Mouse (Mus musculus): ENCODE results near the gene 9930111J21Rik1. TPM values are rescaled to one million over a fixed set of nuclear protein-coding genes. Genes with fewer than 3 reads are reported as not detected.

Gene 9930111J21Rik1
- total and polyA plus RNA-seq, 2 experiments from 2014 or later, result 0.20 to 0.84 TPM

- no peak overlapping the region for H3K9ac ChIP-seq (replicated peaks; ENCODE audit: low read length)
- H3K4me2 ChIP-seq (ENCODE audit: low read depth, low read length), result no peak overlapping the region
- no peak overlapping the region for H3K4me3 ChIP-seq (ENCODE audit: low read length)
- no peak overlapping the region for H3K27ac ChIP-seq
- H3K36me3 ChIP-seq (ENCODE audit: insufficient read depth, low read length), result no peaks in the 10 kb centered on the region
- H3K4me1 ChIP-seq (ENCODE audit: insufficient read depth, low read length), result no peaks in the 10 kb centered on the region
- no peaks in the 10 kb centered on the region for H3K27me3 ChIP-seq (ENCODE audit: insufficient read depth, low read length)
- DNase-seq (ENCODE audit: low spot score) (no peak), ATAC-seq (no peak)
- TF ChIP-seq CTCF (IDR thresholded peaks at IDR 0.05; ENCODE audit: low read depth), result no peak
- no peaks in the 10 kb centered on the region for H3K9me3 ChIP-seq (ENCODE audit: low read length)
- 70% methylated on average over 2 of the region's 2 CpGs for WGBS
These were observed 80.3 kb downstream of the 9930111J21Rik1 start for GRCm38 (mm10) chr11:48898812-48899431.

Other genes with a start within 250 kb of the 9930111J21Rik1 start
- gene Rack1, start 179.1 kb downstream of the 9930111J21Rik1 start, total RNA-seq (2014; rRNA removed), result 897 and 958 TPM in 2 replicates
- 324 and 342 TPM in 2 replicates for gene Rack1, start 179.1 kb downstream of the 9930111J21Rik1 start, polyA plus RNA-seq (2015; fragmentation: Nextera tagmentation; extraction: Ambion mirVana)
- gene Trim41, start 162.0 kb downstream of the 9930111J21Rik1 start, total RNA-seq (2014; rRNA removed), result 42.1 and 43.3 TPM in 2 replicates
- gene Trim41, start 162.0 kb downstream of the 9930111J21Rik1 start, polyA plus RNA-seq (2015; fragmentation: Nextera tagmentation; extraction: Ambion mirVana), result 5.5 and 7.1 TPM in 2 replicates
- 4.0 and 7.7 TPM in 2 replicates for gene Trim7, start 153.3 kb downstream of the 9930111J21Rik1 start, total RNA-seq (2014; rRNA removed)
- 3.7 TPM in 2 replicates for gene Trim7, start 153.3 kb downstream of the 9930111J21Rik1 start, polyA plus RNA-seq (2015; fragmentation: Nextera tagmentation; extraction: Ambion mirVana)
- gene Gm12184, start 152.7 kb downstream of the 9930111J21Rik1 start, total RNA-seq (2014; rRNA removed), result 20.1 and 26.4 TPM in 2 replicates
- gene Gm12184, start 152.7 kb downstream of the 9930111J21Rik1 start, polyA plus RNA-seq (2015; fragmentation: Nextera tagmentation; extraction: Ambion mirVana), result 5.7 and 6.0 TPM in 2 replicates
- gene Irgm1, start 107.7 kb downstream of the 9930111J21Rik1 start, total RNA-seq (2014; rRNA removed), result 5.8 and 6.0 TPM in 2 replicates
- gene Irgm1, start 107.7 kb downstream of the 9930111J21Rik1 start, polyA plus RNA-seq (2015; fragmentation: Nextera tagmentation; extraction: Ambion mirVana), result 6.3 and 8.2 TPM in 2 replicates
- gene Gm5431, start 77.2 kb downstream of the 9930111J21Rik1 start, total RNA-seq (2014; rRNA removed), result 0.10 and 0.18 TPM in 2 replicates
- 0.08 and 0.28 TPM in 2 replicates for gene Gm5431, start 77.2 kb downstream of the 9930111J21Rik1 start, polyA plus RNA-seq (2015; fragmentation: Nextera tagmentation; extraction: Ambion mirVana)
- gene Psme2b, start 33.2 kb downstream of the 9930111J21Rik1 start, total RNA-seq (2014; rRNA removed), result 0.32 and 0.37 TPM in 2 replicates
- 1.4 and 1.7 TPM in 2 replicates for gene Psme2b, start 33.2 kb downstream of the 9930111J21Rik1 start, polyA plus RNA-seq (2015; fragmentation: Nextera tagmentation; extraction: Ambion mirVana)
- gene Olfr56, start 509 bp downstream of the 9930111J21Rik1 start, total RNA-seq (2014; rRNA removed), result 0.16 TPM in 1 of 2 replicates, not detected in the other
- gene Olfr56, start 509 bp downstream of the 9930111J21Rik1 start, polyA plus RNA-seq (2015; fragmentation: Nextera tagmentation; extraction: Ambion mirVana), result 0.08 TPM in 1 of 2 replicates, not detected in the other
- not detected in 2 replicates for gene Gm12185, start 12.8 kb upstream of the 9930111J21Rik1 start, total RNA-seq (2014; rRNA removed)
- gene Gm12185, start 12.8 kb upstream of the 9930111J21Rik1 start, polyA plus RNA-seq (2015; fragmentation: Nextera tagmentation; extraction: Ambion mirVana), result 0.24 TPM in 1 of 2 replicates, not detected in the other
- gene Tgtp1, start 14.8 kb upstream of the 9930111J21Rik1 start, total RNA-seq (2014; rRNA removed), result not detected in 2 replicates
- gene Tgtp1, start 14.8 kb upstream of the 9930111J21Rik1 start, polyA plus RNA-seq (2015; fragmentation: Nextera tagmentation; extraction: Ambion mirVana), result 0.09 and 0.35 TPM in 2 replicates
- 0.78 and 1.7 TPM in 2 replicates for gene 9930111J21Rik2, start 71.8 kb upstream of the 9930111J21Rik1 start, total RNA-seq (2014; rRNA removed)
- 0.16 and 0.49 TPM in 2 replicates for gene 9930111J21Rik2, start 71.8 kb upstream of the 9930111J21Rik1 start, polyA plus RNA-seq (2015; fragmentation: Nextera tagmentation; extraction: Ambion mirVana)
- not detected in 2 replicates for gene Tgtp2, start 84.8 kb upstream of the 9930111J21Rik1 start, total RNA-seq (2014; rRNA removed)
- gene Tgtp2, start 84.8 kb upstream of the 9930111J21Rik1 start, polyA plus RNA-seq (2015; fragmentation: Nextera tagmentation; extraction: Ambion mirVana), result 0.20 and 0.52 TPM in 2 replicates
- 0.68 TPM in 1 of 2 replicates, not detected in the other for gene Ifi47, start 97.2 kb upstream of the 9930111J21Rik1 start, total RNA-seq (2014; rRNA removed)
- gene Ifi47, start 97.2 kb upstream of the 9930111J21Rik1 start, polyA plus RNA-seq (2015; fragmentation: Nextera tagmentation; extraction: Ambion mirVana), result 1.2 and 1.6 TPM in 2 replicates
- not detected in 2 replicates for gene Olfr1396, start 135.5 kb upstream of the 9930111J21Rik1 start, total RNA-seq (2014; rRNA removed)
- not detected in 2 replicates for gene Olfr1396, start 135.5 kb upstream of the 9930111J21Rik1 start, polyA plus RNA-seq (2015; fragmentation: Nextera tagmentation; extraction: Ambion mirVana)
- gene Olfr1395, start 162.9 kb upstream of the 9930111J21Rik1 start, total RNA-seq (2014; rRNA removed), result not detected in 2 replicates
- not detected in 2 replicates for gene Olfr1395, start 162.9 kb upstream of the 9930111J21Rik1 start, polyA plus RNA-seq (2015; fragmentation: Nextera tagmentation; extraction: Ambion mirVana)
- not detected in 2 replicates for gene Olfr1394, start 175.0 kb upstream of the 9930111J21Rik1 start, total RNA-seq (2014; rRNA removed)
- not detected in 2 replicates for gene Olfr1394, start 175.0 kb upstream of the 9930111J21Rik1 start, polyA plus RNA-seq (2015; fragmentation: Nextera tagmentation; extraction: Ambion mirVana)
- 0.37 TPM in 1 of 2 replicates, not detected in the other for gene Btnl9, start 207.8 kb upstream of the 9930111J21Rik1 start, total RNA-seq (2014; rRNA removed)
- gene Btnl9, start 207.8 kb upstream of the 9930111J21Rik1 start, polyA plus RNA-seq (2015; fragmentation: Nextera tagmentation; extraction: Ambion mirVana), result 0.39 and 0.50 TPM in 2 replicates
- 20.2 and 25.0 TPM in 2 replicates for gene Zfp62, start 223.9 kb upstream of the 9930111J21Rik1 start, total RNA-seq (2014; rRNA removed)
- 25.7 and 25.8 TPM in 2 replicates for gene Zfp62, start 223.9 kb upstream of the 9930111J21Rik1 start, polyA plus RNA-seq (2015; fragmentation: Nextera tagmentation; extraction: Ambion mirVana)

Data from hindbrain, postnatal 0 days (tissue).